In the genomic region with DNA sequence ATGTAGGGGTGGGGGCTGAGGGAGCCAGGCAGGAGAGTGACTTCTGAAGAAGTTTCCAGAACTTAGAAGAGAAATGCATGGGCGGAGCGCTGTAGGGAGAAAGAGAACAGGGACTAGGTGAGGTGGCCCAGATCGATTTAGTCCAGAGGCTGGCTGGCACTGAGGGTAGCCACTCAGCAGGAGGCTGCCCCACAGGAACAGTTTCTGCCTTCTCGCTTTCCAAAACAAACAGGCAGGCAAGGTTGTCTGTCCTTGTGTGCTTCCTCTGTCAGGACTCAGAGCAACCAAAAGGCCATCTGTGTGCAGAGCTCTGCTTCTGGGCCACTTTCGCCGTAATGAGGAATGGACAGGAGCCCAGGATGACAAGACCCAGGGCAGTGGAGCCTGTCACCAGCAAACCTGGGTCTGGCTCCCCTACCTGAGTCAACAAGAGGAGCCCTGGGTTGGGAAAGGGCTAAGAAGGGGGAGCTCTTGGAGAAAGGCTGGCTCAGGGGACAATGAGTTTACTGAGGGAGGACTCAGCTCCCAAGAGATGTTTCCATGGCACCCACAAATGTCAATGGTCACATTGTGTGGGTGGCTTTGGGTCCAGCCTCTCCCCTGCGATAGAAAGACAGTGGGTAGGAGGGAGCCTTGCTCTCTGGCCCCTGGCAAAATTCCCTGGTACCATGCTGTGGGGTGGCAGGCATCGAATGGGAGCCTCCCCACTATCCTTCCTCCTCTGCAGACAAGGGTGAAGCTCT, we compare ENCODE assay signal across 8 mouse cellular contexts.
DNase-seq lines count a peak whose midpoint lies in the region; ATAC-seq and TF ChIP-seq lines count a peak whose summit lies in the region.

No protein-coding gene starts in this region.

- WGBS in heart, postnatal 0 days: 60% methylated on average over 8 of the region's 8 CpGs
- WGBS in midbrain, embryonic 16.5 days: 61% methylated on average over 8 of the region's 8 CpGs

- no peak for ATAC-seq in heart, postnatal 0 days (ENCODE audit: insufficient read depth, low read depth)
- ATAC-seq in midbrain, embryonic 16.5 days: peak; percentile 70; the same call in 1 of the 2 replicates
- ATAC-seq in monocyte, adult 5-6 weeks (replicated peaks; ENCODE audit: insufficient number of reproducible peaks, low FRiP score, low TSS enrichment, poor library complexity, severe bottlenecking): no peak

- no peak overlapping the region for H3K4me3 ChIP-seq in heart, postnatal 0 days (ENCODE audit: low read depth, low read length)
- no peak overlapping the region for H3K4me3 ChIP-seq in midbrain, embryonic 16.5 days (ENCODE audit: low read depth, low read length)

- H3K9me3 ChIP-seq in heart, postnatal 0 days (replicated peaks; ENCODE audit: control insufficient read depth, low read length): peaks cover 4% of the 10 kb centered on the region; the same call in 1 of the 2 replicates
- H3K9me3 ChIP-seq in midbrain, embryonic 16.5 days (replicated peaks; ENCODE audit: control insufficient read depth, low read length, poor library complexity, severe bottlenecking): 0 out of 2 replicates have a peak, but pooled peaks cover 3% of the 10 kb centered on the region

- TF ChIP-seq CTCF in heart, postnatal 0 days (IDR thresholded peaks at IDR 0.05; ENCODE audit: low read depth): no peak

- H3K4me1 ChIP-seq in heart, postnatal 0 days (ENCODE audit: control insufficient read depth, insufficient read depth): peaks cover 9% of the 10 kb centered on the region
- no peaks in the 10 kb centered on the region for H3K4me1 ChIP-seq in midbrain, embryonic 16.5 days (ENCODE audit: control insufficient read depth, insufficient read depth, low read length)

- H3K9ac ChIP-seq in heart, postnatal 0 days (replicated peaks; ENCODE audit: low read depth, low read length): no peak overlapping the region
- H3K9ac ChIP-seq in midbrain, embryonic 16.5 days (ENCODE audit: low read depth, low read length): no peak overlapping the region

- no peaks in the 10 kb centered on the region for H3K27me3 ChIP-seq in heart, postnatal 0 days (ENCODE audit: control insufficient read depth, insufficient read depth, low read length)
- H3K27me3 ChIP-seq in midbrain, embryonic 16.5 days (ENCODE audit: control insufficient read depth, insufficient read depth, low read depth, low read length): no peaks in the 10 kb centered on the region

- no peaks in the 10 kb centered on the region for H3K36me3 ChIP-seq in heart, postnatal 0 days (replicated peaks; ENCODE audit: control insufficient read depth, insufficient read depth, low read length)
- H3K36me3 ChIP-seq in midbrain, embryonic 16.5 days (ENCODE audit: control insufficient read depth, insufficient read depth, low read length): no peaks in the 10 kb centered on the region

- no peak for TF ChIP-seq EP300 in heart, postnatal 0 days (IDR thresholded peaks at IDR 0.05; ENCODE audit: low read depth)

- DNase-seq in heart, adult 11 months: peak; percentile 93
- DNase-seq in heart, adult 8-10 months (ENCODE audit: low spot score): no peak
- DNase-seq in ovary, postnatal 36 days (ENCODE audit: low spot score): peak; percentile 67
- DNase-seq in ovary, postnatal 14 days (ENCODE audit: low spot score): no peak
- no peak for DNase-seq in heart, postnatal 0 days (ENCODE audit: low spot score)
- DNase-seq in gastrocnemius, adult 18-20 months (ENCODE audit: low spot score): no peak

- H3K27ac ChIP-seq in heart, postnatal 0 days (ENCODE audit: low read depth): peak overlapping the region; percentile 39
- H3K27ac ChIP-seq in midbrain, embryonic 16.5 days (ENCODE audit: low read length): no peak overlapping the region

- H3K4me2 ChIP-seq in heart, postnatal 0 days (ENCODE audit: low read depth, low read length): no peak overlapping the region
- no peak overlapping the region for H3K4me2 ChIP-seq in midbrain, embryonic 16.5 days (ENCODE audit: low read length)

Comparison
In these comparisons a context has a peak if more than half of its experiments do, and no peak if none do; other contexts are left out.
1. DNase-seq: peak in heart, adult 11 months (single experiment) and ovary, postnatal 36 days (single experiment); none in heart, adult 8-10 months (single experiment), ovary, postnatal 14 days (single experiment), heart, postnatal 0 days (single experiment) and gastrocnemius, adult 18-20 months (single experiment).